Mouse (Mus musculus): ENCODE measurements around the gene C1qtnf12.

DNA sequence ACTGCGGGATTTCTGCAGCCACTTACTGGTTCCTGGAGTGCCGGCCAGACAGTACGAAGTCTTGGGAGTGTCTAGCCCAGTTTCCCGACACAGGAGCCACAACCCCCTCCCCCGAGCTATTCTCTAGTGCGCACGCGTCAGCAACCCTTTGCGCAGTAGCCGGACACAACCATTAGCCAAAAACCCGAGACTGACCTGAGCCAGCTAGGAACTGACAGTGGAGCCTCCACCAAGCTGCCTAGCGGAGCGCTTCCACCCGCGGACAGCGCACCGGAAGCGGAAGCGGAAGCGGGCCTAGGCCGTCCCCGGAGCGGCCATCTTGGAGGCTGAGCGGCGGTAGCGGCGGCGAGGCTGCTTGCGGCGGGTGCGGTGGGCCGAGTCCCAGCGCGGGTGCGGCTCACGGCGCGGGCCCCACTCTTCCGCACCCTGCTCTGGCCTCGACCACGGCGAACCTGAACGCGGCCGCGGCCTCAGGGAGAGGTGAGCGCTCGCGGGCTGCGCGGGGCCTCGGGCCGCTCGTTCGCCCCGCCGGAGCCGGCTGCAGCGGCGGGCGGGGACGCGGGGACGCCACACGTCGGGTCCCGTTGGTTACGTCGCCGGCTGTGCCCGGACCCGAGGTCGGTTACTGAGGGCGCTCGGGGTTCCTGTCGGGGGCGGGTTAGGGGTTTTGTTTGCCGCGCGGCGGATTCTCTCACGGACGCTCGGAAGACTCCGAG is 18.4 kb upstream of the C1qtnf12 start, which contains the start of gene Ube2j2:
- peak; percentile 25; the same call in 1 of the 2 replicates for TF ChIP-seq CTCF (IDR thresholded peaks at IDR 0.05)
- peak; percentile 42; the same call in 1 of the 2 replicates for TF ChIP-seq EP300 (IDR thresholded peaks at IDR 0.05)

Measured in lung, postnatal 0 days (tissue).